Mouse (Mus musculus): Measurements from ENCODE around the gene Sorcs1.

Gene Sorcs1

GRCm38 (mm10) chr19:50395731-50396130, 282.7 kb downstream of the Sorcs1 start:
- TF ChIP-seq GATA4 (IDR thresholded peaks at IDR 0.05; ENCODE audit: insufficient replicate concordance, low read length) = no peak

GRCm38 (mm10) chr19:50394101-50394500, 284.3 kb downstream of the Sorcs1 start:
- TF ChIP-seq GATA4 (IDR thresholded peaks at IDR 0.05; ENCODE audit: insufficient replicate concordance, low read length) = no peak

GRCm38 (mm10) chr19:50389925-50390552, 288.4 kb downstream of the Sorcs1 start:
- TF ChIP-seq GATA4 (IDR thresholded peaks at IDR 0.05; ENCODE audit: insufficient replicate concordance, low read length) = no peak

- no peak for TF ChIP-seq GATA4 (IDR thresholded peaks at IDR 0.05; ENCODE audit: insufficient replicate concordance, low read length)
These were observed 299.5 kb downstream of the Sorcs1 start for GRCm38 (mm10) chr19:50378901-50379300.

GRCm38 (mm10) chr19:50374751-50375150, 303.7 kb downstream of the Sorcs1 start:
- no peak for TF ChIP-seq GATA4 (IDR thresholded peaks at IDR 0.05; ENCODE audit: insufficient replicate concordance, low read length)

- TF ChIP-seq GATA4 (IDR thresholded peaks at IDR 0.05; ENCODE audit: insufficient replicate concordance, low read length) = no peak
These were observed 312.0 kb downstream of the Sorcs1 start for GRCm38 (mm10) chr19:50366446-50366845.

- no peak for TF ChIP-seq GATA4 (IDR thresholded peaks at IDR 0.05; ENCODE audit: insufficient replicate concordance, low read length)
These were observed 315.6 kb downstream of the Sorcs1 start for GRCm38 (mm10) chr19:50362655-50363500.

GRCm38 (mm10) chr19:50358561-50358960, 319.9 kb downstream of the Sorcs1 start:
- no peak for TF ChIP-seq GATA4 (IDR thresholded peaks at IDR 0.05; ENCODE audit: insufficient replicate concordance, low read length)

- no peak for TF ChIP-seq GATA4 (IDR thresholded peaks at IDR 0.05; ENCODE audit: insufficient replicate concordance, low read length)
These were observed 339.2 kb downstream of the Sorcs1 start for GRCm38 (mm10) chr19:50339211-50339610.

- TF ChIP-seq GATA4 (IDR thresholded peaks at IDR 0.05; ENCODE audit: insufficient replicate concordance, low read length) = no peak
These were observed 341.7 kb downstream of the Sorcs1 start for GRCm38 (mm10) chr19:50336751-50337150.

GRCm38 (mm10) chr19:50331136-50331535, 347.3 kb downstream of the Sorcs1 start:
- no peak for TF ChIP-seq GATA4 (IDR thresholded peaks at IDR 0.05; ENCODE audit: insufficient replicate concordance, low read length)

GRCm38 (mm10) chr19:50327804-50328203, 350.6 kb downstream of the Sorcs1 start:
- no peak for TF ChIP-seq GATA4 (IDR thresholded peaks at IDR 0.05; ENCODE audit: insufficient replicate concordance, low read length)

- TF ChIP-seq GATA4 (IDR thresholded peaks at IDR 0.05; ENCODE audit: insufficient replicate concordance, low read length) = no peak
These were observed 352.3 kb downstream of the Sorcs1 start for GRCm38 (mm10) chr19:50326151-50326550.

- TF ChIP-seq GATA4 (IDR thresholded peaks at IDR 0.05; ENCODE audit: insufficient replicate concordance, low read length) = no peak
These were observed 352.8 kb downstream of the Sorcs1 start for GRCm38 (mm10) chr19:50325686-50326085.

GRCm38 (mm10) chr19:50307046-50307445, 371.4 kb downstream of the Sorcs1 start:
- no peak for TF ChIP-seq GATA4 (IDR thresholded peaks at IDR 0.05; ENCODE audit: insufficient replicate concordance, low read length)

GRCm38 (mm10) chr19:50294205-50294604, 384.2 kb downstream of the Sorcs1 start:
- TF ChIP-seq GATA4 (IDR thresholded peaks at IDR 0.05; ENCODE audit: insufficient replicate concordance, low read length) = no peak
